Mouse (Mus musculus) lung, postnatal 0 days (tissue): Measurements from ENCODE around the gene Ly6g.
"Not testable (repeated sequence)": the region's sequence is repeated elsewhere in the genome, so short reads cannot be mapped to it uniquely, and the experiment has no call there.

Experiments
- CTCF ChIP-seq: IDR thresholded peaks from 2 replicates; pipeline ENCODE4 v1.5.1; 2016; ENCODE audit warnings: antibody characterized with exemption, mild to moderate bottlenecking
- EP300 ChIP-seq: IDR thresholded peaks from 2 replicates; pipeline ENCODE4 v1.6.1; 2016; ENCODE audit warnings: antibody characterized with exemption, mild to moderate bottlenecking, control low read depth

- TF ChIP-seq CTCF, EP300: not testable (repeated sequence)
These were observed 22.7 kb upstream of the Ly6g start for GRCm38 (mm10) chr15:75132346-75132745.
